Mouse (Mus musculus): Measurements from ENCODE around the gene Atrnl1. TPM values are rescaled to one million over a fixed set of nuclear protein-coding genes. Genes with fewer than 3 reads are reported as not detected.

Atrnl1 gene
- polyA plus RNA-seq (2016; fragmentation: Nextera tagmentation; extraction: Ambion mirVana), result 3.5 and 4.0 TPM in 2 replicates

GRCm38 (mm10) chr19:57610476-57611261, at the start of gene Atrnl1:
Gene Atrnl1 (plus strand): TSS chr19:57611034.
- Histone ChIP-seq H3K4me1 (peaks cover 43% of the 10 kb centered on the region), H3K4me3 (peak within 1 kb of the TSS; percentile 97), H3K27me3 (ENCODE audit: poor library complexity, severe bottlenecking) (0 out of 2 replicates have a peak, but pooled peaks cover 5% of the 10 kb centered on the region), H3K9me3 (no peaks in the 10 kb centered on the region), H3K36me3 (replicated peaks) (no peaks in the 10 kb centered on the region), H3K27ac (peak within 1 kb of the TSS; percentile 99)
- peak; percentile 85 for DNase-seq (ENCODE audit: extremely low spot score, low spot score)
- under 1% methylated on average over 83 of the region's 103 CpGs for WGBS

GRCm38 (mm10) chr19:57561486-57561885, 49.3 kb upstream of the Atrnl1 start:
- Histone ChIP-seq H3K27ac (no peak overlapping the region), H3K27me3 (ENCODE audit: poor library complexity, severe bottlenecking) (no peaks in the 10 kb centered on the region), H3K4me3 (no peak overlapping the region), H3K9me3 (peaks cover under 1% of the 10 kb centered on the region; the same call in 1 of the 2 replicates), H3K4me1 (peaks cover 13% of the 10 kb centered on the region), H3K36me3 (replicated peaks) (no peaks in the 10 kb centered on the region)
- WGBS, result 79% methylated on average over 4 of the region's 4 CpGs
- no peak for DNase-seq (ENCODE audit: extremely low spot score, low spot score)

GRCm38 (mm10) chr19:57569040-57569439, 41.8 kb upstream of the Atrnl1 start:
- Histone ChIP-seq H3K4me3 (no peak overlapping the region), H3K27ac (no peak overlapping the region), H3K36me3 (replicated peaks) (no peaks in the 10 kb centered on the region), H3K4me1 (peaks cover 8% of the 10 kb centered on the region; the same call in 1 of the 2 replicates), H3K9me3 (no peaks in the 10 kb centered on the region), H3K27me3 (ENCODE audit: poor library complexity, severe bottlenecking) (no peaks in the 10 kb centered on the region)
- WGBS, result 88% methylated on average over 6 of the region's 6 CpGs
- DNase-seq (ENCODE audit: extremely low spot score, low spot score), result no peak

- no peak overlapping the region for H3K27ac ChIP-seq
- H3K36me3 ChIP-seq (replicated peaks), result no peaks in the 10 kb centered on the region
- 83% methylated on average over 16 of the region's 16 CpGs for WGBS
- H3K27me3 ChIP-seq (ENCODE audit: poor library complexity, severe bottlenecking), result no peaks in the 10 kb centered on the region
- no peaks in the 10 kb centered on the region for H3K9me3 ChIP-seq
- H3K4me1 ChIP-seq, result peaks cover 27% of the 10 kb centered on the region
- no peak overlapping the region for H3K4me3 ChIP-seq
- DNase-seq (ENCODE audit: extremely low spot score, low spot score), result no peak
These were observed 38.2 kb upstream of the Atrnl1 start for GRCm38 (mm10) chr19:57572360-57573237.

GRCm38 (mm10) chr19:57573470-57573869, 37.4 kb upstream of the Atrnl1 start:
- DNase-seq (ENCODE audit: extremely low spot score, low spot score), result no peak
- Histone ChIP-seq H3K27me3 (ENCODE audit: poor library complexity, severe bottlenecking) (no peaks in the 10 kb centered on the region), H3K36me3 (replicated peaks) (no peaks in the 10 kb centered on the region), H3K27ac (no peak overlapping the region), H3K4me1 (peaks cover 27% of the 10 kb centered on the region), H3K4me3 (no peak overlapping the region), H3K9me3 (no peaks in the 10 kb centered on the region)

- Histone ChIP-seq H3K4me1 (peaks cover 27% of the 10 kb centered on the region), H3K27ac (no peak overlapping the region), H3K27me3 (ENCODE audit: poor library complexity, severe bottlenecking) (no peaks in the 10 kb centered on the region), H3K36me3 (replicated peaks) (no peaks in the 10 kb centered on the region), H3K4me3 (no peak overlapping the region), H3K9me3 (no peaks in the 10 kb centered on the region)
- WGBS, result 89% methylated on average over 7 of the region's 7 CpGs
- DNase-seq (ENCODE audit: extremely low spot score, low spot score), result no peak
These were observed 35.8 kb upstream of the Atrnl1 start for GRCm38 (mm10) chr19:57575027-57575426.

- no peaks in the 10 kb centered on the region for H3K9me3 ChIP-seq
- H3K27ac ChIP-seq, result peak overlapping the region; percentile 12; the same call in 1 of the 2 replicates
- H3K36me3 ChIP-seq (replicated peaks), result no peaks in the 10 kb centered on the region
- WGBS, result 51% methylated on average over 5 of the region's 5 CpGs
- H3K4me1 ChIP-seq, result peaks cover 27% of the 10 kb centered on the region
- no peak for DNase-seq (ENCODE audit: extremely low spot score, low spot score)
- no peak overlapping the region for H3K4me3 ChIP-seq
- no peaks in the 10 kb centered on the region for H3K27me3 ChIP-seq (ENCODE audit: poor library complexity, severe bottlenecking)
These were observed 34.0 kb upstream of the Atrnl1 start for GRCm38 (mm10) chr19:57576836-57577235.

GRCm38 (mm10) chr19:57577256-57577655, 33.6 kb upstream of the Atrnl1 start:
- no peaks in the 10 kb centered on the region for H3K36me3 ChIP-seq (replicated peaks)
- H3K9me3 ChIP-seq, result no peaks in the 10 kb centered on the region
- H3K27ac ChIP-seq, result 0 out of 2 replicates have a peak overlapping the region, but pooled peaks have one; percentile 12
- peaks cover 27% of the 10 kb centered on the region for H3K4me1 ChIP-seq
- no peak overlapping the region for H3K4me3 ChIP-seq
- WGBS, result 93% methylated on average over 6 of the region's 6 CpGs
- H3K27me3 ChIP-seq (ENCODE audit: poor library complexity, severe bottlenecking), result no peaks in the 10 kb centered on the region
- no peak for DNase-seq (ENCODE audit: extremely low spot score, low spot score)

- H3K9me3 ChIP-seq, result no peaks in the 10 kb centered on the region
- H3K27me3 ChIP-seq (ENCODE audit: poor library complexity, severe bottlenecking), result no peaks in the 10 kb centered on the region
- H3K4me1 ChIP-seq, result peaks cover 14% of the 10 kb centered on the region
- no peaks in the 10 kb centered on the region for H3K36me3 ChIP-seq (replicated peaks)
- H3K4me3 ChIP-seq, result no peak overlapping the region
- no peak overlapping the region for H3K27ac ChIP-seq
- DNase-seq (ENCODE audit: extremely low spot score, low spot score), result no peak
- WGBS, result 95% methylated on average over 7 of the region's 7 CpGs
These were observed 29.9 kb upstream of the Atrnl1 start for GRCm38 (mm10) chr19:57580962-57581361.

- DNase-seq (ENCODE audit: extremely low spot score, low spot score), result no peak
- 73% methylated on average over 4 of the region's 4 CpGs for WGBS
- H3K27ac ChIP-seq, result no peak overlapping the region
- no peak overlapping the region for H3K4me3 ChIP-seq
- H3K36me3 ChIP-seq (replicated peaks), result no peaks in the 10 kb centered on the region
- no peaks in the 10 kb centered on the region for H3K27me3 ChIP-seq (ENCODE audit: poor library complexity, severe bottlenecking)
- H3K9me3 ChIP-seq, result no peaks in the 10 kb centered on the region
- peaks cover 9% of the 10 kb centered on the region; the same call in 1 of the 2 replicates for H3K4me1 ChIP-seq
These were observed 25.5 kb upstream of the Atrnl1 start for GRCm38 (mm10) chr19:57585231-57585792.

GRCm38 (mm10) chr19:57586172-57586571, 24.7 kb upstream of the Atrnl1 start:
- WGBS, result 50% methylated on average over 10 of the region's 10 CpGs
- Histone ChIP-seq H3K27me3 (ENCODE audit: poor library complexity, severe bottlenecking) (no peaks in the 10 kb centered on the region), H3K4me1 (peaks cover 9% of the 10 kb centered on the region; the same call in 1 of the 2 replicates), H3K36me3 (replicated peaks) (no peaks in the 10 kb centered on the region), H3K4me3 (no peak overlapping the region), H3K27ac (no peak overlapping the region), H3K9me3 (no peaks in the 10 kb centered on the region)
- no peak for DNase-seq (ENCODE audit: extremely low spot score, low spot score)

GRCm38 (mm10) chr19:57589516-57589915, 21.3 kb upstream of the Atrnl1 start:
- Histone ChIP-seq H3K27ac (no peak overlapping the region), H3K27me3 (ENCODE audit: poor library complexity, severe bottlenecking) (no peaks in the 10 kb centered on the region), H3K36me3 (replicated peaks) (no peaks in the 10 kb centered on the region), H3K9me3 (no peaks in the 10 kb centered on the region), H3K4me1 (peaks cover 9% of the 10 kb centered on the region; the same call in 1 of the 2 replicates), H3K4me3 (no peak overlapping the region)
- WGBS, result 75% methylated on average over 9 of the region's 9 CpGs
- DNase-seq (ENCODE audit: extremely low spot score, low spot score), result no peak

Data from forebrain, embryonic 10.5 days (tissue).